Mouse (Mus musculus) brain, embryonic 14.5 days (tissue): ENCODE measurements at regions not wholly inside any gene's neighbourhood (a gene's known extent, or its start where the extent isn't known, plus 50 kb on each side); places are given as distances from the start of the nearest gene placed in this dataset.
"Not testable (repeated sequence)": the region's sequence is repeated elsewhere in the genome, so short reads cannot be mapped to it uniquely, and the experiment has no call there.

ENCODE experiments used
- DNase-seq: peaks from one replicate; pipeline ENCODE4 v3.0.0-alpha.2; 2011; ENCODE audit warnings: low read depth
- CTCF ChIP-seq: fragments of 200-500 bp; IDR thresholded peaks from 2 replicates; pipeline ENCODE4 v1.5.1; 2012; ENCODE audit warnings: inconsistent platforms, mild to moderate bottlenecking, moderate library complexity, borderline replicate concordance; ENCODE audit not compliant: insufficient read depth, insufficient read length; ENCODE audit errors: extremely low read depth
- POLR2A ChIP-seq: fragments of 200-500 bp; IDR thresholded peaks from 2 replicates; pipeline ENCODE4 v1.6.1; 2012; ENCODE audit warnings: mild to moderate bottlenecking, inconsistent platforms, borderline replicate concordance; ENCODE audit not compliant: poor library complexity, insufficient read depth, insufficient read length, severe bottlenecking; ENCODE audit errors: extremely low read depth

DNA sequence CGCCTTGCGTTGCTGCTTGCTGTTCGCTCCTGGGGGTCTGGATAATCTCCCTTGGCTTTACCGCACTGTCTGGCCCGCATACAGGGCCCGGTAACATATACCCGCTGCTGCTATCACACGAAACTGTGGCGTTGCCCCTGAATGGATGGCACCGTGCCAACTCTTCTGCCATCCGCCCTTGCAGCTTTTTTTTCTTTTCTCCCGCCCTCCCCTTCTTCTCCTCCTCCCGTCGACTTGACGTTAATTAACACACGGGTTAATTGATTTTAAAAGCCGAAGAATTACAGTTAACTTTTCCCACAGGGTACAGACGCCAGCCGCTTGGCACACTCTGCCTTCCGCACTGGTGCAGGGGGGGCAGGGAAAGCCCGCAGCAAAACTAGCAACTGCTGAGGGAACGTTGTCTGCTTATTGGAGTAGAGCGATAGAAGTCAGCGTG is 242.4 kb upstream of the Pmfbp1 start:
- TF ChIP-seq CTCF (no peak), POLR2A (no peak)
- DNase-seq, result peak; percentile 97

GRCm38 (mm10) chr8:109252404-109252803 is 241.4 kb upstream of the Pmfbp1 start:
- TF ChIP-seq CTCF (no peak), POLR2A (no peak)
- peak; percentile 92 for DNase-seq

DNA sequence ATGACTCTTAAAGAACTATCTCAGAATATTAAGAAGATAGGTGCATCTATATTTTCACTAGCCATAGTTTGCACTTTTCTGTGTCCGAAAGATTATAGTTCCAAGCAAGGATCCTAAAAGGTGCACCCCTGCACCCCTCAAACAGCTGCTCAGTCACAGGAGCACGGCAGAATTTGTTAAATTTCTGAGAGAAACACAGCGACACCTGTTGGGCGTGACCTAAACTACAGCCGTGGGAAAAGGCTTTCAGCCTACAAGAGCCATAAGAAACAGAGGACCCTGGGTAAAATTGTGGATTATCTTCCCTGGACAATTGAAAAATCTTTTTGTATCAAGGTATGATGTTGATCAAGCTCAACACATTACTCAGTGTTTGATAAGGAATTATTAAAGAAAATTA is 214.7 kb upstream of the Pmfbp1 start:
- DNase-seq, result peak; percentile 80
- TF ChIP-seq CTCF (peak; percentile 80; the same call in 1 of the 2 replicates), POLR2A (no peak)

DNA sequence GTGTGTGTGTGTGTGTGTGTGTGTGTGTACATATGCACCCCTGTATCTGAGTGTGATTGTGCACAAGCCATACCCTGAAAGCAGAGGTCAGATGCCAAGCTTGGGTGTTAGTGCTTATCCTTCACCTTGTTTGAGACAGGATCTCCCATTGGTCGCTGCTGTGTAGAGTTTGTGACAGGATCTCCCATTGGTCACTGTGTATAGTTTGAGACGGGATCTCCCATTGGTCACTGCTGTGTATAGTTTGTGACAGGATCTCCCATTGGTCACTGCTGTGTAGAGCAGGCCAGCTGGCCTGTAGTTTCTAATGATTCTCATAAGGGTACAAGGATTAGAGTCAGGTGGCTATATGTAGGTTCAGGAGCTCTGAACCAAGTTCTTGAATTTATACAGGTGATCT is 213.3 kb upstream of the Pmfbp1 start:
- TF ChIP-seq POLR2A (no peak), CTCF (no peak)
- peak; percentile 40 for DNase-seq

DNA sequence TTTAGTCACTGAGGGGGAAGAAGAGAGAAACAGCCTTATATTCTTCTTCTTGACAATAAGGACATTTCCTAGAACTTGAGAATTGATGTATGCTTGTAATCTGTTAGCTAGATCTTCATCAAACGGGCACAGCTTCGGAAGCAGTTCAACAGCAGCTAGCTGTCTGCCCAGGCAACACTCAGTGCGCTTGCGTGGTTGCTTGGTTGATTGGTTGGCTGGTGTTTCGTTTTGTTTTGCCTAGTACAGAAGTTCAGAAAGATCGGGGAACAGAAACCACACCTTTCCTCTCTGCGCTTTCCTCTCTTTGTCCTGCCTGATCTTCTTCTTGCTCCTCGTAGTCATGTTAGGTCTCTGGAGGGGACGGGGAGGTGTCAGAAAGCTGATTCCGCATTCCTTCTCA is 212.2 kb upstream of the Pmfbp1 start:
- no peak for DNase-seq
- no peak for TF ChIP-seq CTCF
- TF ChIP-seq POLR2A, result no peak

- TF ChIP-seq POLR2A (no peak), CTCF (no peak)
- peak; percentile 87 for DNase-seq
Measured at GRCm38 (mm10) chr8:109310670-109311386, 183.0 kb upstream of the Pmfbp1 start.

DNA sequence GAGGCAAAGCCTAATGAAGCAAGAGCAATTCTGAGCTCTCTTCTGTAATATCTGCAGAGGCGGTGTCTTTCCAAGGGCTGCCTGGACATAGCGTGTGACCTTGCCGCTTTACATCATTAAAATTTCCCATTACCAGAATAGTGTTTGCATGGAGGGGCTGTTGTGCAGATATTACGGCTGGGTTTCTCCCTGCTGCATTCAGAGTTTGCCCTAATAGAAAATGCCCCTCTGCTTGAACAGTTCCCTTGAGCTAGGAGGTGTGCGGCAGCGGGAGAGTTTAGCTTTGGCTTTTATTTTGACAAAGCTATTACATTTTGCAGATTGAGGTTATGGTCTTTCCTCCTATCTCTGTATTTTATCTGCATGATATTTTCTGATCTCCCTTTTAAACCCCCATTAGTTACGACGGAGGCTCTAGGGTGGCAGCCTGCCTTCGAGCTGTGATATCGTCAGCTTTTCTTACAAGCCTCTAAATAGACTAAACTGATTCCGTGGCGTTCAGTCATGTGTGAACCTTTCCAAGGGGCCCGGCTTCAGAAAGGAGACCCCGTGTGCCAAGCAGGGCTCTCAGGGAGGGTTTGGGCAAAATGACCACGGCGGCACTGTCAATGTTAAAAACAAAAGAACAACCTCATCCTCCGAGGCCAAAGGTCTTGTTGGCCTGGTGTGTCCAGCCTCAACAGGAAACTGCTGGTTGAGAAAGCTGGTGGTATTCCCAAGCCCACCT is 182.2 kb upstream of the Pmfbp1 start:
- TF ChIP-seq POLR2A, result no peak
- no peak for TF ChIP-seq CTCF
- DNase-seq, result peak; percentile 81

- DNase-seq, result peak; percentile 57
- TF ChIP-seq CTCF, result no peak
- no peak for TF ChIP-seq POLR2A
Measured at GRCm38 (mm10) chr8:109312731-109313130, 181.1 kb upstream of the Pmfbp1 start.

DNA sequence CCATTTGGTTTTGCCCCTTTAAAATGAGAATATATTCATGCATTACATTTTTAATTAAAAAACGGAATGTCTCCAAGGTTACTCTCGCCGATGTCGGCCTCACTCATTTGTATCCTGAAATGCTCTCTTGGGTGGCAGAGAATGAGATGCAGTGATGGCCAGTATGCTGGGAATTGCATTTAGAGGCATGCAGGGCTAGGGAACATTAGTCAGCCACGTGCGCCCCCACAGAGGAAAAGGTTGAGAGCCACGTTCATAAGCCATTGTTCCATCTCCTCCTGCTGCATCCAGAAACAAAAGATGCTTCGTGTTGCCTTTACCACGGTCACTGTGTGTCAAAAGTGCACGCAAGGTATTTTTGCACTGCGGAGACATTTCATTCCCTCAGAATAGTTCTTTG is 172.9 kb upstream of the Pmfbp1 start:
- no peak for DNase-seq

GRCm38 (mm10) chr8:109323351-109323750 is 170.5 kb upstream of the Pmfbp1 start:
- peak; percentile 40 for DNase-seq
- TF ChIP-seq POLR2A (no peak), CTCF (no peak)

More for the DNA sequence above, 172.9 kb upstream of the Pmfbp1 start:
- TF ChIP-seq POLR2A (no peak), CTCF (no peak)

GRCm38 (mm10) chr8:109324241-109324640 is 169.6 kb upstream of the Pmfbp1 start:
- DNase-seq, result no peak
- no peak for TF ChIP-seq POLR2A
- no peak for TF ChIP-seq CTCF

DNA sequence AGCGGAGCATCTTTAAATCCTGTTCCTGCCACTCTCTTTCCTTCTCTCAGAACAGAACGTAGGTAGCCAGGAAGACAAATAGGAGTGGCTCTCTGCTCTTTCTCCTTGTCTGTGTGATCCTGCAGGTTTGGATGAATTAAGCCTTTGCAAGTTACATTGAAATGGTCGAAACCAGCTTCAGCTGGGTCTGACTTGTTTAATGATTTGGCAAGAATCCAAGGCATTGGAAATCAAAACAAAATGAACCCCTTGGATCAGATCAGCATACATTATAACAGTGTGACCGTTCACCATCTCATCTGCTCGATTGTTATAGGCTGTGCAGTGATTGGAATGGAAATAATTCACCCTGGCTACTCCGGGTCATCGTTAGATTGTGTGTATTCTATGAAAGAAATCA is 157.6 kb upstream of the Pmfbp1 start:
- TF ChIP-seq POLR2A (no peak), CTCF (no peak)
- DNase-seq, result peak; percentile 71

GRCm38 (mm10) chr8:109338220-109338835 is 155.5 kb upstream of the Pmfbp1 start:
- TF ChIP-seq POLR2A, result no peak
- peak; percentile 68 for DNase-seq

DNA sequence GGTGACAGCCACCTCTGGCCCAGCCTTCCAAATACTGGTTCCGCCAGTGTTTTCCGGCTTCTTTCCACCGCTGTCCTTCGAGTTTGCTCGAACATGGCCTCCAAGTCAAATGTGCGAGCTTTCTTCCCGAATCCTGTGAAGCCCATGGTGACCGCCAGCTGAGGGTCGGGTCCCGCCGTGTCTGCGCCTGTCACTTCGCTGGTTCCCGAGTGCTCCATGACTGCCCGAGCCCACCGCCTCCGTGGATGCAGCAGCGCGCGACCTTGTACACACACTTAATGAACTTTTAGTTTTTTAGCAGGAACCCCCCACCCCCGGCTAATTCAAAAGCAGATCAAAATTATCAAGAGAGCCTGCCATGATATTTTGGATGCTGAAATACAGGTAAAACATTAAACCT is 153.2 kb upstream of the Pmfbp1 start:
- not testable (repeated sequence) for DNase-seq
